Mouse (Mus musculus) hindlimb bud, embryonic 11.5 days (tissue): ENCODE data around the gene Pdia3.
A peak's percentile ranks its signal among the peaks of the same experiment; 100 is the strongest.
"Not testable (repeated sequence)": the region's sequence is repeated elsewhere in the genome, so short reads cannot be mapped to it uniquely, and the experiment has no call there.

ENCODE experiments used
- DNase-seq: peaks from one replicate; pipeline ENCODE4 v3.0.0-alpha.2; 2012; ENCODE audit warnings: low read depth, low spot score; ENCODE audit errors: extremely low spot score

Gene Pdia3

GRCm38 (mm10) chr2:121413387-121414042 is at the start of gene Pdia3, which contains the start of gene Catsper2:
Gene Pdia3, plus strand, starts transcription at chr2:121413775.
Gene Catsper2, minus strand, starts transcription at chr2:121413792.
- peak; percentile 66 for DNase-seq

- DNase-seq: no peak
Observed at GRCm38 (mm10) chr2:121368831-121369230, 44.7 kb upstream of the Pdia3 start.

- no peak for DNase-seq
Observed at GRCm38 (mm10) chr2:121370921-121371320, 42.7 kb upstream of the Pdia3 start.

- no peak for DNase-seq
Observed at GRCm38 (mm10) chr2:121372266-121372665, 41.3 kb upstream of the Pdia3 start.

- DNase-seq: no peak
Observed at GRCm38 (mm10) chr2:121374766-121375165, 38.8 kb upstream of the Pdia3 start.

GRCm38 (mm10) chr2:121386961-121387575 is 26.5 kb upstream of the Pdia3 start, which contains the start of gene Strc:
Gene Strc, minus strand, starts transcription at chr2:121387168.
- not testable (repeated sequence) for DNase-seq

GRCm38 (mm10) chr2:121396624-121397023 is 17.0 kb upstream of the Pdia3 start:
- peak; percentile 71 for DNase-seq

GRCm38 (mm10) chr2:121403296-121403695 is 10.3 kb upstream of the Pdia3 start:
- no peak for DNase-seq

GRCm38 (mm10) chr2:121408160-121408559 is 5.4 kb upstream of the Pdia3 start:
- DNase-seq: no peak

GRCm38 (mm10) chr2:121412843-121413386 is 660 bp upstream of the Pdia3 start:
- DNase-seq: no peak

- no peak for DNase-seq
Observed at GRCm38 (mm10) chr2:121414139-121414685, 637 bp downstream of the Pdia3 start.

- no peak for DNase-seq
Observed at GRCm38 (mm10) chr2:121415103-121415502, 1.5 kb downstream of the Pdia3 start.

- no peak for DNase-seq
Observed at GRCm38 (mm10) chr2:121415591-121415990, 2.0 kb downstream of the Pdia3 start.

- DNase-seq: no peak
Observed at GRCm38 (mm10) chr2:121416356-121416755, 2.8 kb downstream of the Pdia3 start.

- DNase-seq: no peak
Observed at GRCm38 (mm10) chr2:121418476-121418875, 4.9 kb downstream of the Pdia3 start.

GRCm38 (mm10) chr2:121423166-121423565 is 9.6 kb downstream of the Pdia3 start:
- no peak for DNase-seq

GRCm38 (mm10) chr2:121425890-121426289 is 12.3 kb downstream of the Pdia3 start:
- no peak for DNase-seq

GRCm38 (mm10) chr2:121434854-121435253 is 21.3 kb downstream of the Pdia3 start:
- DNase-seq: no peak

GRCm38 (mm10) chr2:121439746-121440145 is 26.2 kb downstream of the Pdia3 start:
- DNase-seq: no peak

- no peak for DNase-seq
Observed at GRCm38 (mm10) chr2:121440834-121441605, 27.4 kb downstream of the Pdia3 start.

GRCm38 (mm10) chr2:121441800-121442199 is 28.2 kb downstream of the Pdia3 start:
- DNase-seq: no peak
